Mouse (Mus musculus) frontal cortex, adult (tissue): ENCODE results near the gene Vhl.
"Not testable (repeated sequence)": the region's sequence is repeated elsewhere in the genome, so short reads cannot be mapped to it uniquely, and the experiment has no call there.

Source experiments
- ATAC-seq: cut with Nextera tagmentation; 2 replicates; pipeline ENCODE4 v1.9.2; 2017; ENCODE audit warnings: mild to moderate bottlenecking, moderate library complexity, mixed read lengths; ENCODE audit not compliant: low TSS enrichment

Gene Vhl

GRCm38 (mm10) chr6:113660492-113661352, 37.0 kb downstream of the Vhl start:
- ATAC-seq, result no peak

DNA sequence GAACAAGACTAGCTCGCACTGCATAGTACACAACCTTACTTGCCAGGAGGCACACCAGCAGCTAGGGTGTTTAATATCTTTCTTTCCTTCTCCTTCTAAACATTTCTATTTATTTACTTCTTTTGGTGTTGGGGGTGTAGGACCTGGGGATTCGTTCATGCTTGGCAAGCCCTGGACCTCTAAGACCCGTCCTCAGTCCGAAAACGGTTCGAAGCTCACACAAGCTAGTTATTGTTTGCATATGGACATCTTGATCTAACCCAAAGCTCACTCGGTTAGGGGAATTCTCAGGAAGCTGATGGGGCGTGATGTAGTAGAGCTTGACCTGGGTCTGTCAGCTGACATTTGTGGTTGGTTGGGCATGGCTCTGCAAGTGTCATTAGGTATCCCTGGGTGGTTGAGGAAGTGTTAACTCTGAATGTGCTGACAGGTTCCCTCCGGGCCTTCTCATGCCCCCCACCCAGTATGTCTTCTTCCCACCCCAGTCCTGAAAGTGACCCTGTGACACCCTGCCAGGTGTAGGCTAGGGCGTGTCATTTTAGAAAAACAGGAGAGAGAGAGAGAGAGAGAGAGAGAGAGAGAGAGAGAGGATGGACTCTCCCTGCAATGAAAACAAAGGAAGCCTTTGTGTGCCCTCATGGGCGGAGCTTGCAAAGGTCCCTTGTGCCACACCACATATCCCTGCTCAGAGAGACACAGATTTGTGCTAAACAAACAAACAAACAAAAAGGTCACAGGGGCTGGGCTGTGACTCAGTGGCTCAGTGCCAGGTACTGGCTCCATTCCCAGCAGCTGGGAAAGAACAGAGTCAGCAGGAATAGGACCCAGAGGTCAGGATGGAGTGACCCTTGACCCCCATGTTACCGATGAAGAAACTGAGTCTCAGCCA, 37.8 kb downstream of the Vhl start:
- no peak for ATAC-seq

GRCm38 (mm10) chr6:113662964-113663700, 39.4 kb downstream of the Vhl start:
- no peak for ATAC-seq

DNA sequence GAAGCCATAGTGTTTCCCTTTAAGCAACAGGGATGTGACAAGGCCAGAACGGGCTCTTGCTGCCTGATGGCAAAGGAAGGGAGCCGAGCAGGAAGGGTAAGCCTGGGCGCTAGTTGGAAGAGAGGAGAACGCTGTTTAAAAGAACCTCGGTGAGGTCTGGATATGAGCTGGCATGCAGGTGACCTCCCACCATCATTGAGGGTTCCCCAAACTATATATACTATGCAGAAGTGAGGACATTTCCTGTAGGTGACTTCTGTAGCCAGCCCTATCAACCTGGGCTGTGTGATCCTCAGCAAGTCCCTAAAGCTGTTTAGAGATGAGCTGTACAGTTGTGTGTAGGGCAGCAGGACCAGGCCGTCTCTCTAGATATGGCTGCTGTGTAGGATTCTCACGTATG, 40.5 kb downstream of the Vhl start:
- no peak for ATAC-seq

DNA sequence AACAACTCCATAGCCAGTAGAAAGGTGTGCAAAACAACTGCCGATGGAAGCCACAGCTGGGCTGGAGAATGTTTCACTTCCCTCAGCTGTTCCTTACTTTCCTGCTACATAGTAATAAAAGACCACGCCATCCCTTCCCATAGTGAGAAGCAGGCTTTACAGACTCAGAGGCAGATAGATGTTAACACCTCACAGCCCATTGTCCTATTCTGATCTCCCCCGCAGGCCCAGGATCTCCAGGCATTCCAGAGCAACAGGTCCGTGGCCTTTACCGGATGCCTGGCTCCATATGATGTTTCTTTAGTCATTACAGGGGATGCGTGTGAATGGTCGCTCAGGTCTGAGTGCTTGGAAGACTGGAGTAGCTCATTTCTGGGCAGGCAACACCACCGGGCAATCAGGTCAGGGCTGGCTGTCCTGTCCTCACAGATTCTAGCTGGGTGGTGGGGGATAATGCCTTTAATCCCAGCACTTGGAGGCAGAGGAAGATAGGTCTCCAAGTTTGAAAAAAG, 43.9 kb downstream of the Vhl start:
- no peak for ATAC-seq

- ATAC-seq, result no peak; the same call in 1 of the 2 replicates
These were observed 44.8 kb downstream of the Vhl start for GRCm38 (mm10) chr6:113668287-113669154.

- no peak for ATAC-seq
These were observed 46.1 kb downstream of the Vhl start for GRCm38 (mm10) chr6:113669821-113670220.

- not testable (repeated sequence) for ATAC-seq
These were observed 48.3 kb downstream of the Vhl start for GRCm38 (mm10) chr6:113672029-113672428.

- no peak for ATAC-seq
These were observed 49.2 kb downstream of the Vhl start for GRCm38 (mm10) chr6:113672989-113673388.

GRCm38 (mm10) chr6:113675234-113675633, 51.5 kb downstream of the Vhl start:
- no peak for ATAC-seq

- no peak for ATAC-seq
These were observed 52.2 kb downstream of the Vhl start for GRCm38 (mm10) chr6:113675991-113676390.

GRCm38 (mm10) chr6:113677070-113677734, 53.4 kb downstream of the Vhl start:
- ATAC-seq, result no peak

DNA sequence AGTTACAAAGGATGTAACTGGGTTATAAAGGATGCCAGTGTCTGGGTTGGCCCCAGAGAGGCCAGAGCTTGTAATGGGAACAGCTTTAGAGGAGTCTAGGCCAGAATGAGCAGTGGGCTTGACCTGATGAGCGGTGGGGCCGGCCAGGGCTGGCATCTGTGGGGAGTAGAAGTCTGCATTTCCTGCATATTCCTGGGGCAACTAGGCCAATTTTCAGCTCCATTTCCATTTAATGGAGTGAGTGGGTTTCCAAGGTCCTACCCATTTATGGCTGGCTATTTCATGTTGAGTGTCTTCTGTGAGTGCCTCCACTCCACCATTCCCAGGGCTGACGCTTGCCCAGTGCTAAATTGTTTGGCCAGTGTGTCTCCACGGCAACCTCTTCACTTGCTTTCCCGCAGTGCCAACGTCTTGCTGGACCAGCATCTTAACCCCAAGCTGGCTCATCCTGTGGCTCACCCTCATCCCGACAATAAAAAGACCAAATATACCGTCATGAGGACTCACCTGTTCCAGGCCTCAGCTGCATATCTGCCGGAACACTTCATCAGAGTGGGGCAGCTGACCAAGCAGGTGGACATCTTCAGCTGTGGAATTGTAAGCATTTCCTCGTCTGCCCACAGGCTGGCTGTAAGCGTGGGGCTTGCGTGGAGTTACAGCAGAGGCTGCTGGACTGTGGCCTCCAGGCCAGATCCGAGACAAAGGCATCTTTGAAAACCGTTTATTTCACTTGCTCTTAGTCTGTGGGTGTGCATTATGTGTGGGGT, 54.7 kb downstream of the Vhl start:
- ATAC-seq, result peak; percentile 54; the same call in 1 of the 2 replicates

- no peak for ATAC-seq
These were observed 56.3 kb downstream of the Vhl start for GRCm38 (mm10) chr6:113679993-113680566.
